ENCODE assay signal across 29 mouse cellular contexts in the genomic region with DNA sequence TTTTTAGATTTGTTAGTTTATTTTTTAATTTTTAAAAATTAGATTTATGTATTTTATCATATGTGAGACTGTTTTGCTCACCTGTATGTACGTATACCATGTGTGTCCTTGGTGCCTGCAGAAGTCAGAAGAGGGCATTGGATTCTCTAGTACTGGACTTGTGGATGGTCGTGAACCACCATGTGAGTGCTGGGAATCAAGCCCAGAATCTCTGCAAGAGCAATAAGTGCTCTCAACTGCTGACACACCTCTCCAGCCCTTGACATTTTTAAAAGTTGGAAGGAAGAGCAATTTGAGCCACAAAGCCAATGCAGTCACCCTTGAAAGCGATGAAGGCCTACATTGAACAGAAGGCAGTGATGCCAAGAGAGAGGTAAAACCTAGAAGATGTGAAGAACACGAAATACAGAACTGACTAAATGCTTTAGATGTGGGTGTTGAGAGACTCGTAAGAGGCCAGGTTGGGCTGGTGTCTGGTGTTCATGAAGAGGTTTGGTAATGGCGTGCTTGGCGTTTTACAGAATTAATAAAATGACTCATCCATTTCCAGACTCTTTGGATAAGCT.
DNase-seq lines count a peak whose midpoint lies in the region; ATAC-seq and TF ChIP-seq lines count a peak whose summit lies in the region.
"Had no signal": no experiment of that assay in that cellular context is flagged by ENCODE, and none has a peak within 500 bp of the region (broad histone marks: within the 10 kb centered on the region; RNA-seq: fewer than 3 reads in every experiment).

No protein-coding gene starts in this region.

- no peak overlapping the region for H3K4me2 ChIP-seq in midbrain, embryonic 11.5 days
- H3K4me2 ChIP-seq in midbrain, embryonic 13.5 days (replicated peaks) = no peak overlapping the region
- H3K4me2 ChIP-seq in lung, postnatal 0 days (replicated peaks; ENCODE audit: low read depth, low read length) = no peak overlapping the region
- H3K4me2 ChIP-seq in myocyte (ENCODE audit: low read depth) = peak overlapping the region; percentile 81
- no peak overlapping the region for H3K4me2 ChIP-seq in kidney, embryonic 16.5 days (replicated peaks; ENCODE audit: low read depth, low read length)
- H3K4me2 ChIP-seq: embryonic facial prominence, embryonic 12.5 days; heart, embryonic 12.5 days; hindbrain, embryonic 14.5 days; limb, embryonic 12.5 days; liver, embryonic 15.5 days; neural tube, embryonic 15.5 days; stomach, embryonic 15.5 days had no signal

- H3K79me2 ChIP-seq in myocyte (ENCODE audit: control insufficient read depth, insufficient read depth) = peaks cover 15% of the 10 kb centered on the region

- peak; percentile 21 to 85 for DNase-seq in adrenal gland, adult (ENCODE audit: inconsistent age in 2 of 2, low spot score in 1 of 2)
- no peak for DNase-seq in adrenal gland, postnatal 25 days
- DNase-seq in midbrain, embryonic 11.5 days (ENCODE audit: low spot score, missing footprints) = peak; percentile 56
- peak; percentile 17 for DNase-seq in lung, postnatal 0 days (ENCODE audit: low spot score)
- no peak for DNase-seq in left cerebral cortex, adult 2 months (ENCODE audit: extremely low spot score in 1 of 2, low spot score in 2 of 2)
- DNase-seq: cerebellum, adult 9-10 months; embryo, embryonic 11 days; gastrocnemius, adult 2 months; heart, postnatal 4 days; kidney, adult 9 months; kidney, postnatal 14 days; layer of hippocampus, adult 9-11 months; midbrain, embryonic 14.5 days; right cerebral cortex, postnatal 25 days; thymus, postnatal 14 days had no signal

- H3K27ac ChIP-seq in midbrain, embryonic 11.5 days (ENCODE audit: low read depth, low read length) = no peak overlapping the region
- H3K27ac ChIP-seq in midbrain, embryonic 13.5 days = no peak overlapping the region
- no peak overlapping the region for H3K27ac ChIP-seq in lung, postnatal 0 days (ENCODE audit: low read length)
- H3K27ac ChIP-seq in left cerebral cortex, adult 2 months = no peak overlapping the region
- no peak overlapping the region for H3K27ac ChIP-seq in kidney, embryonic 16.5 days (ENCODE audit: low read length)
- H3K27ac ChIP-seq: embryonic facial prominence, embryonic 12.5 days; gastrocnemius, adult 2 months; hindbrain, embryonic 14.5 days; limb, embryonic 12.5 days; liver, embryonic 15.5 days; neural tube, embryonic 15.5 days; stomach, embryonic 15.5 days had no signal

- H3ac ChIP-seq in myocyte (ENCODE audit: control insufficient read depth, insufficient read length) = no peak overlapping the region

- H3K4me3 ChIP-seq in midbrain, embryonic 11.5 days (ENCODE audit: low read depth, low read length) = no peak overlapping the region
- H3K4me3 ChIP-seq in midbrain, embryonic 13.5 days (replicated peaks) = no peak overlapping the region
- no peak overlapping the region for H3K4me3 ChIP-seq in lung, postnatal 0 days (ENCODE audit: low read depth, low read length)
- H3K4me3 ChIP-seq in myocyte = no peak overlapping the region
- H3K4me3 ChIP-seq in left cerebral cortex, adult 2 months = no peak overlapping the region
- no peak overlapping the region for H3K4me3 ChIP-seq in kidney, embryonic 16.5 days (ENCODE audit: low read length)
- H3K4me3 ChIP-seq: embryonic facial prominence, embryonic 12.5 days; gastrocnemius, adult 2 months; heart, embryonic 12.5 days; limb, embryonic 12.5 days; liver, embryonic 15.5 days; megakaryocyte, embryonic 14.5 days; neural tube, embryonic 15.5 days; stomach, embryonic 15.5 days had no signal

- TF ChIP-seq CTCF in lung, postnatal 0 days (IDR thresholded peaks at IDR 0.05) = no peak
- no peak for TF ChIP-seq CTCF in left cerebral cortex, adult 2 months (IDR thresholded peaks at IDR 0.05)

- H3K36me3 ChIP-seq in midbrain, embryonic 11.5 days (ENCODE audit: control insufficient read depth, insufficient read depth, low read length) = no peaks in the 10 kb centered on the region
- H3K36me3 ChIP-seq in midbrain, embryonic 13.5 days = no peaks in the 10 kb centered on the region
- no peaks in the 10 kb centered on the region for H3K36me3 ChIP-seq in lung, postnatal 0 days (ENCODE audit: insufficient read depth, low read length)
- no peaks in the 10 kb centered on the region for H3K36me3 ChIP-seq in myocyte (ENCODE audit: control insufficient read depth, insufficient read depth)
- H3K36me3 ChIP-seq in kidney, embryonic 16.5 days (ENCODE audit: insufficient read depth, low read length) = no peaks in the 10 kb centered on the region
- H3K36me3 ChIP-seq: embryonic facial prominence, embryonic 12.5 days; heart, embryonic 12.5 days; limb, embryonic 12.5 days; neural tube, embryonic 15.5 days; stomach, embryonic 15.5 days had no signal

- peaks cover 9% of the 10 kb centered on the region; the same call in 1 of the 2 replicates for H3K4me1 ChIP-seq in midbrain, embryonic 11.5 days (ENCODE audit: control insufficient read depth, insufficient read depth, low read length)
- H3K4me1 ChIP-seq in midbrain, embryonic 13.5 days (replicated peaks) = peaks cover 24% of the 10 kb centered on the region
- no peaks in the 10 kb centered on the region for H3K4me1 ChIP-seq in lung, postnatal 0 days (ENCODE audit: insufficient read depth, low read depth, low read length)
- H3K4me1 ChIP-seq in kidney, embryonic 16.5 days (ENCODE audit: insufficient read depth, low read length) = 0 out of 2 replicates have a peak, but pooled peaks cover 3% of the 10 kb centered on the region
- H3K4me1 ChIP-seq: stomach, embryonic 15.5 days had no signal

- no peaks in the 10 kb centered on the region for H3K9me3 ChIP-seq in midbrain, embryonic 11.5 days (ENCODE audit: control insufficient read depth, low read length)
- H3K9me3 ChIP-seq in midbrain, embryonic 13.5 days = no peaks in the 10 kb centered on the region
- H3K9me3 ChIP-seq in lung, postnatal 0 days (ENCODE audit: low read length) = no peaks in the 10 kb centered on the region
- no peaks in the 10 kb centered on the region for H3K9me3 ChIP-seq in kidney, embryonic 16.5 days (ENCODE audit: low read length)
- H3K9me3 ChIP-seq: embryonic facial prominence, embryonic 12.5 days; heart, embryonic 12.5 days; limb, embryonic 12.5 days; liver, embryonic 15.5 days; megakaryocyte, embryonic 14.5 days; neural tube, embryonic 15.5 days; stomach, embryonic 15.5 days had no signal

- no peak for TF ChIP-seq POLR2A in myocyte (IDR thresholded peaks at IDR 0.05; ENCODE audit: insufficient read length, low read depth)

- WGBS in midbrain, embryonic 11.5 days = 88% methylated on average over 7 of the region's 7 CpGs
- WGBS in midbrain, embryonic 13.5 days = 88% methylated on average over 7 of the region's 7 CpGs
- 70% methylated on average over 7 of the region's 7 CpGs for WGBS in lung, postnatal 0 days
- 88% methylated on average over 7 of the region's 7 CpGs for WGBS in kidney, embryonic 16.5 days

- H3K9ac ChIP-seq in midbrain, embryonic 11.5 days (ENCODE audit: low read length) = no peak overlapping the region
- no peak overlapping the region for H3K9ac ChIP-seq in midbrain, embryonic 13.5 days (replicated peaks)
- H3K9ac ChIP-seq in lung, postnatal 0 days (replicated peaks; ENCODE audit: low read depth) = no peak overlapping the region
- H3K9ac ChIP-seq in kidney, embryonic 16.5 days (replicated peaks; ENCODE audit: low read length) = no peak overlapping the region
- H3K9ac ChIP-seq: embryonic facial prominence, embryonic 12.5 days; heart, embryonic 12.5 days; hindbrain, embryonic 14.5 days; limb, embryonic 12.5 days; liver, embryonic 15.5 days; neural tube, embryonic 15.5 days; stomach, embryonic 15.5 days had no signal

- ATAC-seq in midbrain, embryonic 11.5 days (ENCODE audit: low FRiP score) = no peak
- ATAC-seq in midbrain, embryonic 13.5 days = no peak
- no peak for ATAC-seq in lung, postnatal 0 days
- no peak for ATAC-seq in kidney, embryonic 16.5 days (ENCODE audit: low FRiP score, low TSS enrichment)
- ATAC-seq: CD4-positive, CD25-positive, alpha-beta regulatory T cell, adult 4 months; forebrain, embryonic 14.5 days; intestine, postnatal 0 days had no signal

- H3K27me3 ChIP-seq in midbrain, embryonic 11.5 days (ENCODE audit: control insufficient read depth, insufficient read depth, low read length) = no peaks in the 10 kb centered on the region
- no peaks in the 10 kb centered on the region for H3K27me3 ChIP-seq in midbrain, embryonic 13.5 days
- no peaks in the 10 kb centered on the region for H3K27me3 ChIP-seq in lung, postnatal 0 days (replicated peaks; ENCODE audit: insufficient read depth, low read length)
- no peaks in the 10 kb centered on the region for H3K27me3 ChIP-seq in myocyte (ENCODE audit: control insufficient read depth, insufficient read depth, insufficient read length)
- H3K27me3 ChIP-seq in kidney, embryonic 16.5 days (ENCODE audit: insufficient read depth, low read length) = no peaks in the 10 kb centered on the region
- H3K27me3 ChIP-seq: embryonic facial prominence, embryonic 12.5 days; heart, embryonic 12.5 days; limb, embryonic 12.5 days; megakaryocyte, embryonic 14.5 days; neural tube, embryonic 15.5 days; stomach, embryonic 15.5 days had no signal

- TF ChIP-seq EP300 in lung, postnatal 0 days (IDR thresholded peaks at IDR 0.05) = peak; percentile 52; the same call in 1 of the 2 replicates

- intact Hi-C loops in left cerebral cortex, adult 2 months (cut with DNase I) = no loop called here

TF ChIP-seq in myocyte, 11 proteins besides CTCF, POLR2A, EP300 and RAD21:
- no peak for TF ChIP-seq CEBPB (IDR thresholded peaks at IDR 0.05; ENCODE audit: insufficient read depth, poor library complexity, severe bottlenecking)
- TF ChIP-seq POLR2AphosphoS2 (IDR thresholded peaks at IDR 0.05; ENCODE audit: insufficient read length, low read depth) = no peak
- TF ChIP-seq MYOG (IDR thresholded peaks at IDR 0.05; ENCODE audit: control insufficient read depth in 1 of 3, insufficient read depth in 1 of 3, insufficient read length in 2 of 3, low read depth in 2 of 3) = no peak
- no peak for TF ChIP-seq SRF (IDR thresholded peaks at IDR 0.05; ENCODE audit: control insufficient read depth, insufficient read length, low read depth)
- no peak for TF ChIP-seq TCF12 (IDR thresholded peaks at IDR 0.05; ENCODE audit: insufficient read depth, poor library complexity, severe bottlenecking)
- no peak for TF ChIP-seq MAX (IDR thresholded peaks at IDR 0.05; ENCODE audit: low read depth)
- no peak for TF ChIP-seq MYOD1 (IDR thresholded peaks at IDR 0.05; ENCODE audit: control insufficient read depth in 1 of 3, insufficient read length in 2 of 3, low read depth in 2 of 3)
- no peak for TF ChIP-seq USF1 (IDR thresholded peaks at IDR 0.05; ENCODE audit: low read depth)
- TF ChIP-seq E2F4 (IDR thresholded peaks at IDR 0.05; ENCODE audit: insufficient read depth) = no peak
- no peak for TF ChIP-seq TCF3 (IDR thresholded peaks at IDR 0.05; ENCODE audit: insufficient read length, low read depth)
- no peak for TF ChIP-seq REST (IDR thresholded peaks at IDR 0.05; ENCODE audit: insufficient read depth, insufficient read length)

Comparison
In these comparisons a context has a peak if more than half of its experiments do, and no peak if none do; other contexts are left out.
1. DNase-seq: peak in adrenal gland, adult (2 of 2), midbrain, embryonic 11.5 days (single experiment) and lung, postnatal 0 days (single experiment); none in adrenal gland, postnatal 25 days (single experiment) and left cerebral cortex, adult 2 months (0 of 2).